Mouse (Mus musculus) thymus, adult 2 months (tissue): ENCODE data around the gene Mrgpre.

ENCODE experiments used
- CTCF ChIP-seq: fragments of 200-500 bp; IDR thresholded peaks from 2 replicates; pipeline ENCODE4 v1.5.1; 2012; ENCODE audit warnings: mild to moderate bottlenecking, control low read depth, low read length, moderate library complexity, borderline replicate concordance; ENCODE audit not compliant: control insufficient read depth, poor library complexity, insufficient read depth; ENCODE audit errors: extremely low read depth
- POLR2A ChIP-seq: fragments of 200-500 bp; IDR thresholded peaks from 2 replicates; pipeline ENCODE4 v1.6.1; 2012; ENCODE audit warnings: mild to moderate bottlenecking, low read length, control low read depth, moderate library complexity; ENCODE audit not compliant: control insufficient read depth, poor library complexity, insufficient read depth; ENCODE audit errors: extremely low read depth

DNA sequence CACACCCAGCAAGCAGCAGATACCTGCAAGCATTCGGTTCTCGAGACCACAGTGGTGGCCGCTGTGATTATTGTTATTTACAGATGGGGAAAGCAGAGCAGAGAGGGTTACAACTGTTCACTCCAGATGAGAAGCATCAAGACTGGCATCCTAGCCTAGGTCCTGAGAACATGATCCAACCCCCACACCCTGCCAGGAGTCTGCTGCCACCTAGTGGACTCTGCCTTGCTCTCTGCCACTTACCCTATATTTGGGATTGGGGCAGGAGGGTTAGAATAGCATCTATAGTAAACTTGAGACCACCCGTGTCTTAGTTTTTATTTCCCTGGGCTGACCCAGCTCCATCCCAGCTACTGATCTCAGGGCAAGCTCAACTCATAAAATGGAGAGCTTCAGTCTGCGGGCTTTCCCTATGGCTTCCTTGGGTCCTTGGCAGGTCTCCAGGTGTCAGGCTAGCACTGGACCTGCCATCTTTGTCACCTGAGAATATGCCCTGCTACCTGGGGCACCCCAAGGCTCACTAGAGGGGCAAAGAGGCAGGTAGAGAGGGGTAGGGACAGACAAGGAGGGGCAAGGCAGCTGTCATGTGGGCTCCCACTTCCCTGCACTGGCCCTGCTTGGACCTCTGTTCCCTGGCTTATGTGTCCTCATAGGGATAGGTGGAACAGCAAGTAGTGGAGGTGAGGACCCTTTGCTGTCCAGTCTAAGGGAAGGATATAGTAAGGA, 30.1 kb downstream of the Mrgpre start:
- TF ChIP-seq CTCF (peak; percentile 66; the same call in 1 of the 2 replicates), POLR2A (no peak)
